8 mouse cellular contexts compared by ENCODE assay signal in genomic region chr17:34128264-34128937, GRCm38 (mm10). TPM values are rescaled to one million over a fixed set of nuclear protein-coding genes. Genes with fewer than 3 reads are reported as not detected.
DNase-seq lines count a peak whose midpoint lies in the region; ATAC-seq and TF ChIP-seq lines count a peak whose summit lies in the region.

No protein-coding gene starts in this region.

- ATAC-seq in kidney, embryonic 16.5 days (ENCODE audit: low FRiP score, low TSS enrichment) = no peak
- ATAC-seq in intestine, embryonic 15.5 days = no peak

- H3K27ac ChIP-seq in kidney, embryonic 16.5 days (ENCODE audit: low read length) = no peak overlapping the region
- 0 out of 2 replicates have a peak overlapping the region, but pooled peaks have one; percentile 6 for H3K27ac ChIP-seq in embryonic facial prominence, embryonic 10.5 days (replicated peaks)
- H3K27ac ChIP-seq in intestine, embryonic 15.5 days = no peak overlapping the region
- no peak overlapping the region for H3K27ac ChIP-seq in olfactory bulb, adult 2 months (ENCODE audit: insufficient read depth, low read depth, low read length)

- H3K27me3 ChIP-seq in kidney, embryonic 16.5 days (ENCODE audit: insufficient read depth, low read length) = no peaks in the 10 kb centered on the region
- H3K27me3 ChIP-seq in embryonic facial prominence, embryonic 10.5 days (replicated peaks; ENCODE audit: low read depth, poor library complexity, severe bottlenecking) = peaks cover 24% of the 10 kb centered on the region
- no peaks in the 10 kb centered on the region for H3K27me3 ChIP-seq in intestine, embryonic 15.5 days (replicated peaks)

- no peaks in the 10 kb centered on the region for H3K9me3 ChIP-seq in kidney, embryonic 16.5 days (ENCODE audit: low read length)
- H3K9me3 ChIP-seq in embryonic facial prominence, embryonic 10.5 days = no peaks in the 10 kb centered on the region
- no peaks in the 10 kb centered on the region for H3K9me3 ChIP-seq in intestine, embryonic 15.5 days

- H3K4me2 ChIP-seq in kidney, embryonic 16.5 days (replicated peaks; ENCODE audit: low read depth, low read length) = peak overlapping the region; percentile 35
- peak overlapping the region; percentile 28 for H3K4me2 ChIP-seq in intestine, embryonic 15.5 days (replicated peaks)

- intact Hi-C loops in gastrocnemius, postnatal 14 days (cut with DNase I; ENCODE audit: low total_unique reads) = no loop called here

- TF ChIP-seq POLR2A in olfactory bulb, adult 2 months (IDR thresholded peaks at IDR 0.05; ENCODE audit: insufficient read depth, low read depth, low read length) = no peak

- TF ChIP-seq CTCF in olfactory bulb, adult 2 months (IDR thresholded peaks at IDR 0.05; ENCODE audit: insufficient read depth, low read depth, low read length) = no peak

- peaks cover 45% of the 10 kb centered on the region for H3K4me1 ChIP-seq in kidney, embryonic 16.5 days (ENCODE audit: insufficient read depth, low read length)
- peaks cover 43% of the 10 kb centered on the region for H3K4me1 ChIP-seq in embryonic facial prominence, embryonic 10.5 days
- H3K4me1 ChIP-seq in intestine, embryonic 15.5 days (replicated peaks) = peaks cover 41% of the 10 kb centered on the region
- H3K4me1 ChIP-seq in olfactory bulb, adult 2 months (ENCODE audit: control insufficient read depth, insufficient read depth, low read length) = peaks cover 26% of the 10 kb centered on the region

- H3K36me3 ChIP-seq in kidney, embryonic 16.5 days (ENCODE audit: insufficient read depth, low read length) = no peaks in the 10 kb centered on the region
- H3K36me3 ChIP-seq in embryonic facial prominence, embryonic 10.5 days (replicated peaks) = peaks cover 13% of the 10 kb centered on the region; the same call in 1 of the 2 replicates
- H3K36me3 ChIP-seq in intestine, embryonic 15.5 days = no peaks in the 10 kb centered on the region

- no peak for DNase-seq in kidney, postnatal 36 days
- DNase-seq in embryonic facial prominence, embryonic 10.5 days (ENCODE audit: low spot score) = peak; percentile 17
- DNase-seq in gastrocnemius, postnatal 14 days = no peak
- DNase-seq in cerebellum, adult 11-12 months = no peak
- no peak for DNase-seq in cerebellum, adult 18-20 months

- H3K4me3 ChIP-seq in kidney, embryonic 16.5 days (ENCODE audit: low read length) = peak overlapping the region; percentile 12; the same call in 1 of the 2 replicates
- peak overlapping the region; percentile 35 for H3K4me3 ChIP-seq in embryonic facial prominence, embryonic 10.5 days
- H3K4me3 ChIP-seq in intestine, embryonic 15.5 days (replicated peaks) = no peak overlapping the region
- peak overlapping the region; percentile 13 for H3K4me3 ChIP-seq in olfactory bulb, adult 2 months (ENCODE audit: insufficient read depth, low read depth, low read length)

- WGBS in kidney, embryonic 16.5 days = 25% methylated on average over 13 of the region's 13 CpGs
- 21% methylated on average over 13 of the region's 13 CpGs for WGBS in embryonic facial prominence, embryonic 10.5 days
- 33% methylated on average over 13 of the region's 13 CpGs for WGBS in intestine, embryonic 15.5 days
- WGBS in olfactory bulb, adult 2 months = 23% methylated on average over 13 of the region's 13 CpGs

- 0 out of 2 replicates have a peak overlapping the region, but pooled peaks have one; percentile 34 for H3K9ac ChIP-seq in kidney, embryonic 16.5 days (replicated peaks; ENCODE audit: low read length)
- H3K9ac ChIP-seq in intestine, embryonic 15.5 days = no peak overlapping the region

RNA-seq across cellular contexts. Expression of gene Brd2, which starts 6.0 kb away (rescaled TPM):
- 117 and 134 TPM in 2 replicates for polyA plus RNA-seq in kidney, embryonic 16.5 days (2015; fragmentation: Nextera tagmentation; extraction: Ambion mirVana)
- polyA plus RNA-seq in embryonic facial prominence, embryonic 10.5 days (2016; fragmentation: Nextera tagmentation; extraction: Ambion mirVana) = 141 and 144 TPM in 2 replicates
- polyA plus RNA-seq in intestine, embryonic 15.5 days (2015; fragmentation: Nextera tagmentation; extraction: Ambion mirVana) = 88.2 and 90.7 TPM in 2 replicates
- 233 TPM in 1 of 2 replicates, not detected in the other for polyA plus RNA-seq in olfactory bulb, adult 2 months (2012; ENCODE audit: insufficient read depth, insufficient read length, low replicate concordance, missing spikeins)
- total RNA-seq in gastrocnemius, postnatal 14 days (2021) = 10 to 100 TPM; 75.2 to 75.5 TPM

RNA-seq across cellular contexts. Expression of gene H2-DMa, which starts 9.1 kb away (rescaled TPM):
- 18.3 and 19.0 TPM in 2 replicates for polyA plus RNA-seq in kidney, embryonic 16.5 days (2015; fragmentation: Nextera tagmentation; extraction: Ambion mirVana)
- polyA plus RNA-seq in embryonic facial prominence, embryonic 10.5 days (2016; fragmentation: Nextera tagmentation; extraction: Ambion mirVana) = 4.2 and 4.8 TPM in 2 replicates
- 11.3 and 13.4 TPM in 2 replicates for polyA plus RNA-seq in intestine, embryonic 15.5 days (2015; fragmentation: Nextera tagmentation; extraction: Ambion mirVana)
- not detected in 2 replicates for polyA plus RNA-seq in olfactory bulb, adult 2 months (2012; ENCODE audit: insufficient read depth, insufficient read length, low replicate concordance, missing spikeins)
- total RNA-seq in gastrocnemius, postnatal 14 days (2021) = 1 to 10 TPM; 2.3 to 3.6 TPM

RNA-seq across cellular contexts. Expression of gene H2-DMb2, which starts 14.7 kb away (rescaled TPM):
- polyA plus RNA-seq in kidney, embryonic 16.5 days (2015; fragmentation: Nextera tagmentation; extraction: Ambion mirVana) = 24.5 and 30.3 TPM in 2 replicates
- polyA plus RNA-seq in embryonic facial prominence, embryonic 10.5 days (2016; fragmentation: Nextera tagmentation; extraction: Ambion mirVana) = 0.17 and 0.28 TPM in 2 replicates
- 0.68 and 0.83 TPM in 2 replicates for polyA plus RNA-seq in intestine, embryonic 15.5 days (2015; fragmentation: Nextera tagmentation; extraction: Ambion mirVana)
- polyA plus RNA-seq in olfactory bulb, adult 2 months (2012; ENCODE audit: insufficient read depth, insufficient read length, low replicate concordance, missing spikeins) = not detected in 2 replicates
- under 1 TPM; 0.45 to 0.47 TPM for total RNA-seq in gastrocnemius, postnatal 14 days (2021)

RNA-seq across cellular contexts. Expression of gene H2-DMb1, which starts 24.5 kb away (rescaled TPM):
- polyA plus RNA-seq in kidney, embryonic 16.5 days (2015; fragmentation: Nextera tagmentation; extraction: Ambion mirVana) = 7.2 and 8.6 TPM in 2 replicates
- polyA plus RNA-seq in embryonic facial prominence, embryonic 10.5 days (2016; fragmentation: Nextera tagmentation; extraction: Ambion mirVana) = 0.52 and 0.55 TPM in 2 replicates
- polyA plus RNA-seq in intestine, embryonic 15.5 days (2015; fragmentation: Nextera tagmentation; extraction: Ambion mirVana) = 3.2 TPM in 2 replicates
- polyA plus RNA-seq in olfactory bulb, adult 2 months (2012; ENCODE audit: insufficient read depth, insufficient read length, low replicate concordance, missing spikeins) = not detected in 2 replicates
- 1 to 10 TPM; 1.0 to 1.4 TPM for total RNA-seq in gastrocnemius, postnatal 14 days (2021)

RNA-seq across cellular contexts. Expression of gene H2-Oa, which starts 36.3 kb away (rescaled TPM):
- 0.52 and 0.82 TPM in 2 replicates for polyA plus RNA-seq in kidney, embryonic 16.5 days (2015; fragmentation: Nextera tagmentation; extraction: Ambion mirVana)
- polyA plus RNA-seq in embryonic facial prominence, embryonic 10.5 days (2016; fragmentation: Nextera tagmentation; extraction: Ambion mirVana) = 0.31 and 0.69 TPM in 2 replicates
- polyA plus RNA-seq in intestine, embryonic 15.5 days (2015; fragmentation: Nextera tagmentation; extraction: Ambion mirVana) = 0.66 and 0.85 TPM in 2 replicates
- polyA plus RNA-seq in olfactory bulb, adult 2 months (2012; ENCODE audit: insufficient read depth, insufficient read length, low replicate concordance, missing spikeins) = not detected in 2 replicates
- not detected for total RNA-seq in gastrocnemius, postnatal 14 days (2021)
